Mouse (Mus musculus) cerebellum, adult 2 months (tissue): Measurements from ENCODE around the gene Phykpl. TPM values are rescaled to one million over a fixed set of nuclear protein-coding genes. Genes with fewer than 3 reads are reported as not detected.
"Not testable (repeated sequence)": the region's sequence is repeated elsewhere in the genome, so short reads cannot be mapped to it uniquely, and the experiment has no call there.

Experiments used
- DNase-seq, 2 experiments: peaks; one replicate each; pipeline ENCODE4 v3.0.0; 2021
- H3K27ac ChIP-seq: fragments of 200-500 bp; 2 replicates; pipeline ENCODE4 v1.5.1; 2012; ENCODE audit warnings: low read length, control low read depth, inconsistent platforms; ENCODE audit not compliant: insufficient read depth
- H3K27me3 ChIP-seq: fragments of 200-500 bp; 2 replicates; pipeline ENCODE4 v1.6.1; 2012; ENCODE audit warnings: inconsistent platforms, mild to moderate bottlenecking, low read length, moderate library complexity; ENCODE audit not compliant: control insufficient read depth, insufficient read depth
- H3K4me1 ChIP-seq: fragments of 200-500 bp; 2 replicates; pipeline ENCODE4 v1.6.1; 2011; ENCODE audit warnings: low read length; ENCODE audit not compliant: control insufficient read depth, insufficient read depth
- H3K4me3 ChIP-seq: fragments of 200-500 bp; replicated peaks from 2 replicates; pipeline ENCODE3; 2011; ENCODE audit warnings: mild to moderate bottlenecking, low read depth, low read length, control low read depth; ENCODE audit not compliant: insufficient read depth
- CTCF ChIP-seq: fragments of 200-500 bp; IDR thresholded peaks from 2 replicates; pipeline ENCODE4 v1.5.1; 2011; ENCODE audit warnings: low read depth, mild to moderate bottlenecking, control low read depth, low read length, moderate library complexity, borderline replicate concordance; ENCODE audit not compliant: insufficient read depth
- POLR2A ChIP-seq: fragments of 200-500 bp; IDR thresholded peaks from 2 replicates; pipeline ENCODE4 v1.6.1; 2011; ENCODE audit warnings: low read length, control low read depth, borderline replicate concordance; ENCODE audit not compliant: insufficient read depth
- WGBS: fragments of 180-500 bp; shearing (Covaris S2); methylation state at CpG from one replicate; pipeline ENCODE4 v1.1.7; 2018; 5-methylcytosine and 5-hydroxymethylcytosine counted together
- polyA plus RNA-seq: library from polyadenylated mRNA; depleted of rRNA; stranded (reverse); fragments of >200 nt; gene quantifications from 2 replicates; pipeline ENCODE4 v1.2.3, GENCODE M21; 2012

Phykpl gene
- polyA plus RNA-seq, 1 experiment: 19.3 TPM

GRCm38 (mm10) chr11:51597553-51597952 lies 13.0 kb downstream of the Phykpl start:
- no peak for DNase-seq
- H3K27ac ChIP-seq: no peak overlapping the region
- no peaks in the 10 kb centered on the region for H3K4me1 ChIP-seq
- no peak for TF ChIP-seq CTCF
- no peak for TF ChIP-seq POLR2A
- 68% methylated on average over 2 of the region's 2 CpGs for WGBS
- no peaks in the 10 kb centered on the region for H3K27me3 ChIP-seq
- H3K4me3 ChIP-seq: no peak overlapping the region

- no peak for DNase-seq
- 84% methylated on average over 3 of the region's 3 CpGs for WGBS
- H3K27ac ChIP-seq: no peak overlapping the region
- peaks cover 3% of the 10 kb centered on the region; the same call in 1 of the 2 replicates for H3K4me1 ChIP-seq
- H3K4me3 ChIP-seq: no peak overlapping the region
- no peak for TF ChIP-seq POLR2A
- TF ChIP-seq CTCF: no peak
- H3K27me3 ChIP-seq: no peaks in the 10 kb centered on the region
Measured at GRCm38 (mm10) chr11:51602253-51602652, 17.7 kb downstream of the Phykpl start.

- peak overlapping the region; percentile 13 for H3K27ac ChIP-seq
- WGBS: under 1% methylated on average over 81 of the region's 81 CpGs
- peaks cover 3% of the 10 kb centered on the region; the same call in 1 of the 2 replicates for H3K4me1 ChIP-seq
- DNase-seq: peak; percentile 83
- peak overlapping the region; percentile 60 for H3K4me3 ChIP-seq
- no peaks in the 10 kb centered on the region for H3K27me3 ChIP-seq
- no peak for TF ChIP-seq CTCF
- TF ChIP-seq POLR2A: no peak; the same call in 1 of the 2 replicates
Measured at GRCm38 (mm10) chr11:51605602-51606446, 21.3 kb downstream of the Phykpl start.

- WGBS: under 1% methylated on average over 89 of the region's 91 CpGs
- Histone ChIP-seq H3K4me1 (peaks cover 3% of the 10 kb centered on the region; the same call in 1 of the 2 replicates), H3K27me3 (no peaks in the 10 kb centered on the region), H3K4me3 (peak within 1 kb of the TSS; percentile 69), H3K27ac (peak within 1 kb of the TSS; percentile 57)
- peak; percentile 98 for DNase-seq
- TF ChIP-seq POLR2A (peak; percentile 99), CTCF (no peak)
Measured at GRCm38 (mm10) chr11:51606447-51607095, 22.0 kb downstream of the Phykpl start, which contains the start of gene Hnrnpab. TSS of gene Hnrnpab (minus strand) at chr11:51606847.

- H3K27me3 ChIP-seq: no peaks in the 10 kb centered on the region
- WGBS: 7% methylated on average over 15 of the region's 15 CpGs
Measured at GRCm38 (mm10) chr11:51607096-51607738, 22.7 kb downstream of the Phykpl start.

GRCm38 (mm10) chr11:51609266-51609909 lies 24.8 kb downstream of the Phykpl start:
- peaks cover 3% of the 10 kb centered on the region; the same call in 1 of the 2 replicates for H3K4me1 ChIP-seq
- H3K27me3 ChIP-seq: no peaks in the 10 kb centered on the region
- DNase-seq: no peak
- H3K4me3 ChIP-seq: no peak overlapping the region
- no peak overlapping the region for H3K27ac ChIP-seq
- TF ChIP-seq CTCF: no peak
- no peak for TF ChIP-seq POLR2A
- 85% methylated on average over 3 of the region's 3 CpGs for WGBS

More at GRCm38 (mm10) chr11:51607096-51607738, 22.7 kb downstream of the Phykpl start:
- Histone ChIP-seq H3K27ac (peak overlapping the region; percentile 57), H3K4me3 (peak overlapping the region; percentile 69), H3K4me1 (peaks cover 3% of the 10 kb centered on the region; the same call in 1 of the 2 replicates)
- TF ChIP-seq CTCF (no peak), POLR2A (no peak)
- DNase-seq: no peak

GRCm38 (mm10) chr11:51609940-51610339 lies 25.4 kb downstream of the Phykpl start:
- not testable (repeated sequence) for H3K4me3 ChIP-seq, H3K27me3 ChIP-seq, DNase-seq, H3K27ac ChIP-seq, H3K4me1 ChIP-seq
- WGBS: 85% methylated on average over 5 of the region's 5 CpGs
